Mouse (Mus musculus): ENCODE data around the gene Ankrd44. TPM values are rescaled to one million over a fixed set of nuclear protein-coding genes. Genes with fewer than 3 reads are reported as not detected.

The Ankrd44 gene
- polyA plus RNA-seq, 1 experiment from 2014 or later = 7.6 TPM

DNA sequence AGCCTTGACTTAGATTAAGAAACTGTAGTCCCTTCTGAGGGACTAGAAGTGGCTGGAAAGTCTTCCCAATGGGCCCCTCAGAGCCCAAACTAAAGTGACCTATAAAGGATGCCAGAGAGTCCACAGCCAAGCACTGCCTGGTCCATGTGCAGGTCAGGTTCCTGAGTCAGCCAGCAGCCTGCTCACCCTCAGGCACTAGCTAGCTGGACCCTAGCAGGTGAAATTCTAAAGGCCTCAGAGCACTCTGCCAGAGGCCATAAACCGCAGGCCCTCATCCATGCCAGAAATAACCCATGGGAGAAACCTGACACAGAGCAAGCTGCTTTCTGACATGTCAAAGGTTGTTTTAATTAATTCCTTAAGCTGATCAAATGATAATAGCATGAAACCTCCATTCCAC, 25.1 kb downstream of the Ankrd44 start:
- no peaks in the 10 kb centered on the region for H3K9me3 ChIP-seq (ENCODE audit: control insufficient read depth, low read length)
- H3K4me3 ChIP-seq (ENCODE audit: low read length) = no peak overlapping the region
- peaks cover 18% of the 10 kb centered on the region for H3K4me1 ChIP-seq (ENCODE audit: control insufficient read depth, insufficient read depth, low read length)
- no peaks in the 10 kb centered on the region for H3K27me3 ChIP-seq (replicated peaks; ENCODE audit: control insufficient read depth, insufficient read depth, low read length)
- no peak for ATAC-seq
- no peaks in the 10 kb centered on the region for H3K36me3 ChIP-seq (ENCODE audit: control insufficient read depth, insufficient read depth, low read length)
- no peak overlapping the region for H3K27ac ChIP-seq (ENCODE audit: low read length)
- no peak overlapping the region for H3K9ac ChIP-seq (ENCODE audit: low read depth, low read length)
- 94% methylated on average over 1 of the region's 1 CpGs for WGBS
- H3K4me2 ChIP-seq (ENCODE audit: low read depth, low read length) = no peak overlapping the region

DNA sequence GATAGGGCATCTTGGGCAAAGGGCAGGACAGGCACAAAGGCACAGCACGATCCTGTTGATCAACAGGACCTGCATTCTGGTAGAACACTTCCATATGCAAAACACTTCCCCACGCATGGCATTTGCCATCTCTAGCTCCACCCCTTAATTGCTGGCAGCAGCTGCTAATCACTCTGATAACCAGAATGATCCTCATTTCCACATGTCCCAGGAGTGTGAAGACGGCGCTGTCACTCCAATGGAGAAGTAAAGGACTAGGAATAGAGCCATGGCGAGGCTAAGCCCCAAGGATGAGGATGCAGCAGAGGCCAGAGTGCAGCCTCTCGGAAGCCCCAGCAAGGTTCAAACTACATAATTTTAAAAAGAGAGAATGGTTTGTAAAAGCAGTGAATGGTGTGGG, 26.9 kb downstream of the Ankrd44 start:
- Histone ChIP-seq H3K9ac (ENCODE audit: low read depth, low read length) (no peak overlapping the region), H3K36me3 (ENCODE audit: control insufficient read depth, insufficient read depth, low read length) (no peaks in the 10 kb centered on the region), H3K4me1 (ENCODE audit: control insufficient read depth, insufficient read depth, low read length) (peaks cover 11% of the 10 kb centered on the region), H3K9me3 (ENCODE audit: control insufficient read depth, low read length) (no peaks in the 10 kb centered on the region), H3K4me3 (ENCODE audit: low read length) (no peak overlapping the region), H3K27me3 (replicated peaks; ENCODE audit: control insufficient read depth, insufficient read depth, low read length) (no peaks in the 10 kb centered on the region), H3K4me2 (ENCODE audit: low read depth, low read length) (no peak overlapping the region), H3K27ac (ENCODE audit: low read length) (no peak overlapping the region)
- whole genome bisulfite sequencing = 68% methylated on average over 6 of the region's 6 CpGs
- no peak for ATAC-seq

DNA sequence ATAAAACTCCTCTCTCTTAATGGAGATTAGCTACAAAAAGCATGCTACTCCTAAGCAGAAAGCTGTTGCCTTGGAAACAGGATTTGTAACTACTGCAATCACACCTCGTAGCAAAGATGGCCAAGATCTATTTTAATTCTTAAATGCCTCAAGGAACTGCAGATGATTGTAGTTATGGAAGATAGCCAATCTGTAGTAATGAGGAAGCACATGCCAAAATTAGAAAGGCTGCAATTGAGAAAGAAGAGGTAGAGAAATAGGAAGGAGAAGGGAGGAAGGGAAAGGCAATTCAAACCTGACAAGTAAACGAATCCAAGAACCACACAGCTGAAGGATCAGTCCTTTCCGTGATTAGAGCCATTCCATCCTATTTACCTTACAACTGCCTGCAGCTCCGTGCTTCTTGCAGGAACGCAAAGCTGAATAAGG, 27.5 kb downstream of the Ankrd44 start:
- 24% methylated on average over 5 of the region's 5 CpGs for WGBS
- H3K27ac ChIP-seq (ENCODE audit: low read length) = no peak overlapping the region

DNA sequence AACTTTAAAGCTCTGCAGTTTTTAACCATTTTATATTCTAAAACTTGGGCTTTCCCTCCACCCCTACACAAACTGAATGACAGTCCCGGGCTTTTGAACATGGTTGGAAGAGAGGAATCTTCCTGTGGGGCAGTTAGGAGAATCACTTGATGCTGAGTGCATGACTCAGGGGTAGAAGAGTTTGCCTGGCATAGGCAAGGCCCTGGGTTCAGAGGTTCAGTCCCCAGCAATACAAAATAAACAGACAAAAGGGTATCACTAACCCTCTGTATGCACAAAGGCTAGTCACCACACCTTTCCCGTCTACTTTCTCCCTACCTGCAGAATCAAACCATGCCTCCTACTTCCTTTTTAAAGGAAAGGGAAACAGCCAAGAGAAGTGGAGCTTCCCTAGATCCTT, 28.5 kb downstream of the Ankrd44 start:
- WGBS = 87% methylated on average over 2 of the region's 2 CpGs
- H3K9ac ChIP-seq (ENCODE audit: low read depth, low read length) = no peak overlapping the region
- no peak overlapping the region for H3K4me3 ChIP-seq (ENCODE audit: low read length)
- peaks cover 11% of the 10 kb centered on the region for H3K4me1 ChIP-seq (ENCODE audit: control insufficient read depth, insufficient read depth, low read length)
- H3K27ac ChIP-seq (ENCODE audit: low read length) = no peak overlapping the region
- H3K27me3 ChIP-seq (replicated peaks; ENCODE audit: control insufficient read depth, insufficient read depth, low read length) = no peaks in the 10 kb centered on the region
- no peaks in the 10 kb centered on the region for H3K36me3 ChIP-seq (ENCODE audit: control insufficient read depth, insufficient read depth, low read length)
- ATAC-seq = no peak
- H3K9me3 ChIP-seq (ENCODE audit: control insufficient read depth, low read length) = no peaks in the 10 kb centered on the region
- H3K4me2 ChIP-seq (ENCODE audit: low read depth, low read length) = no peak overlapping the region

More for the DNA sequence above, 27.5 kb downstream of the Ankrd44 start:
- Histone ChIP-seq H3K27me3 (replicated peaks; ENCODE audit: control insufficient read depth, insufficient read depth, low read length) (no peaks in the 10 kb centered on the region), H3K4me3 (ENCODE audit: low read length) (no peak overlapping the region), H3K4me2 (ENCODE audit: low read depth, low read length) (no peak overlapping the region), H3K36me3 (ENCODE audit: control insufficient read depth, insufficient read depth, low read length) (no peaks in the 10 kb centered on the region), H3K4me1 (ENCODE audit: control insufficient read depth, insufficient read depth, low read length) (peaks cover 11% of the 10 kb centered on the region), H3K9me3 (ENCODE audit: control insufficient read depth, low read length) (no peaks in the 10 kb centered on the region), H3K9ac (ENCODE audit: low read depth, low read length) (no peak overlapping the region)
- no peak for ATAC-seq

DNA sequence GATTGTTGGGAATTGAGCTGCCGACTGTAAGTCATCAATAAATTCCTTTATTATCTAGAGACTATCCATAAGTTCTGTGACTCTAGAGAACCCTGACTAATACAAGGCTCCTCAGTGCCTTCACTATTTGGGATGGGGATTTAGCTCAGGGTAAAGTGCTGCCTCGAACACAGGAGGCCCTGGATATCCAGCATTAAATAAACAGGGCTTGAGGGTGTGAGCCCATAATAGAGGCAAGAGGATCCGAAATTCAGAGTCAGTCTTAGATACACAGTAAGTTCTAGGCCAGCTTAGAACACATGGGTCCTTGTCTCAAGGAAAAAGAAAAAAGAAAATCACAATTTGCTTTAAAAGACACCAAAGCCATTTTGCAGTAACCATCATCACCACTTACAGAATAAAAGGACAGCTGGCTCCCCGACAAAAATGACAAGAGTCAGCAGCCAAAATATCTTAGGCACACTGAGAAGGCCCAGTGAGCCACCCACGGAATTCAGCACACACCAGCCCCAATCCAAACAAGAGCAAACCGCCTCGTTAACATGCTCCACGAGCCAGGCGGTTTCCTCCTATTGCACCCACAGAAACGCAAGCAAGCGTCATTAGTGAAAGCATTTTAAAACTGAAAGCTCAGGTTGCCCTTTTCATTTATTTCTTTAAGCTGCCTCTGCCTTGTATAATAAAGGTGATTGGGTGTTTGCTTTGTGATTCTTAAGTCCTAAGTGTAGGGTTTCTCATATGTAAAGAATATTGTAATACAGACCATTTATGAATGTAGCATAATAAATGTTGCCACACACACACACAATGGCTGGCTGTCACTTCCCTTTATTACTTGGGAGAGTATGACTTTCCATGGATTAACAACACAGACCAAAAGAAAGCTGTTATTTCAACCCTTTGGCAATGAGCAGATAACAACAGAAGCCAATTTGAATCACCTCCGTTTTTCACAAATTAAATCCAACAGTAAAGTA, 29.8 kb downstream of the Ankrd44 start:
- Histone ChIP-seq H3K4me2 (ENCODE audit: low read depth, low read length) (no peak overlapping the region), H3K36me3 (ENCODE audit: control insufficient read depth, insufficient read depth, low read length) (no peaks in the 10 kb centered on the region), H3K4me1 (ENCODE audit: control insufficient read depth, insufficient read depth, low read length) (peaks cover 11% of the 10 kb centered on the region), H3K27me3 (replicated peaks; ENCODE audit: control insufficient read depth, insufficient read depth, low read length) (no peaks in the 10 kb centered on the region), H3K4me3 (ENCODE audit: low read length) (no peak overlapping the region), H3K27ac (ENCODE audit: low read length) (no peak overlapping the region), H3K9ac (ENCODE audit: low read depth, low read length) (no peak overlapping the region), H3K9me3 (ENCODE audit: control insufficient read depth, low read length) (no peaks in the 10 kb centered on the region)
- ATAC-seq = no peak
- 66% methylated on average over 11 of the region's 12 CpGs for WGBS

DNA sequence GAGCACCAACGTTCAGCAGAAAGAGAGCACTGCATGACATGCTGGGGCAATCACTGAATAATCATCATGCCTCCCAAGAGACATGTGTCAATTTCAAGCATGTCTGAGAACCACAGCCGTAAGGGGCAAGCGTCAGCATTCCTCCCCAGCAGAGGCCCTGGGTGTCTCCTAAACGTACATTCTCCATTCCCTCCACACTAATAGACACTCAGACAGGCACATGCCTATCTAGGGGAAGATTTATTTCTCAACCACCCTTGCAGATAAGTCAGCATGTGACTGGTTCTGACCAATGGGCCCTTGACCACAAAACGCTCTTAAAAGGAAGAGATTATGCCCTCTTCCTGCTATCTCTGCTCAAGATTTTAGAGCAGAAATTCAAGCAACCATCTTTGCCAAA, 37.7 kb downstream of the Ankrd44 start:
- no peak for ATAC-seq
- Histone ChIP-seq H3K4me1 (ENCODE audit: control insufficient read depth, insufficient read depth, low read length) (peaks cover 10% of the 10 kb centered on the region), H3K27ac (ENCODE audit: low read length) (no peak overlapping the region), H3K9ac (ENCODE audit: low read depth, low read length) (no peak overlapping the region), H3K27me3 (replicated peaks; ENCODE audit: control insufficient read depth, insufficient read depth, low read length) (no peaks in the 10 kb centered on the region), H3K4me2 (ENCODE audit: low read depth, low read length) (no peak overlapping the region), H3K36me3 (ENCODE audit: control insufficient read depth, insufficient read depth, low read length) (no peaks in the 10 kb centered on the region), H3K4me3 (ENCODE audit: low read length) (no peak overlapping the region), H3K9me3 (ENCODE audit: control insufficient read depth, low read length) (no peaks in the 10 kb centered on the region)
- WGBS = 43% methylated on average over 5 of the region's 5 CpGs

DNA sequence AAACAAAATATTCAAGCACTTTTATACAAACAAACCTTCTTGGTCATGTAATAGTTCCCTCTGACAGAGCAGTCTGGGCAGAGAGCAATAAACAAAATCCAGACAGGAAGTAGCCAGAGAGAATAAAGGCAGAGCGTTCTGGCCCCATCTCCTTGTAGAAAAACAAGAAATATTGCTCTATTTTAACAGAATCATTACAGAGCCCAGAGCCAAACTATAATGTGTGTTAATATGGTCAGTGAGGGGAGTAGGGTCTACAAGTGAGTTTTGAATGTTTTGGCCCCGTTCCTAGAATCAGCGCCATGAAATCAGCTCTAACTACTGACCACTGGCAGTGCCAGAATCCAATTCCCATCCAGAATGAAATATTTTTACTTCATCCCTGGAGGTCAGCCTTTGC, 38.3 kb downstream of the Ankrd44 start:
- Histone ChIP-seq H3K27me3 (replicated peaks; ENCODE audit: control insufficient read depth, insufficient read depth, low read length) (no peaks in the 10 kb centered on the region), H3K4me1 (ENCODE audit: control insufficient read depth, insufficient read depth, low read length) (peaks cover 10% of the 10 kb centered on the region), H3K9ac (ENCODE audit: low read depth, low read length) (no peak overlapping the region), H3K36me3 (ENCODE audit: control insufficient read depth, insufficient read depth, low read length) (no peaks in the 10 kb centered on the region), H3K27ac (ENCODE audit: low read length) (no peak overlapping the region), H3K9me3 (ENCODE audit: control insufficient read depth, low read length) (no peaks in the 10 kb centered on the region), H3K4me2 (ENCODE audit: low read depth, low read length) (no peak overlapping the region), H3K4me3 (ENCODE audit: low read length) (no peak overlapping the region)
- ATAC-seq = peak; percentile 52
- 39% methylated on average over 3 of the region's 3 CpGs for WGBS

DNA sequence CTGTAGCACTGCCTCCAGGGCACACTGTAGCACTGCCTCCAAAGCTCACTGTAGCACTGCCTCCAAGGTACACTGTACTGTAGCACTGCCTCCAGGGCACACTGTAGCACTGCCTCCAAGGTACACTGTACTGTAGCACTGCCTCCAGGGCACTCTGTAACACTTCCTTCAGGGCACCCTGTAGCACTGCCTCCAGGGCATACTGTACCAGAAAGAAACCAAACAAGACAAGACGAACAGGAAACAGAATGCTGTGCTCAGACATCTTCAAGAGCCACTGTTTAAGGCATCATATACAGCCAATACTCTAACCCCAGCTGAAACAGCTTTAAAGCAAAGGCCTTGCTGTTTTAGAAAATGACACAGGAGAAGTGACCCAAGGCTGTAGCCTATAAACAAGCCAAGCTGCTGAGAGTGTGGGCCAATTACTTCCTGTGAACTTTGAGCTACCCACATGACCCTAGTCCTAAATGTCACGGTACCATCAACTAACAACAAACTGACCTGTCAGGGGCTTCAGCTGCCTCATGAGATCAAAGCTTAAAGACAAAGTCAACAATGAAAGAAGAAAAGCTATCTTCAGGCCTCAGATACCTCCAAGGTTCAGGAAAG, 43.2 kb downstream of the Ankrd44 start:
- Histone ChIP-seq H3K9me3 (ENCODE audit: control insufficient read depth, low read length) (no peaks in the 10 kb centered on the region), H3K4me2 (ENCODE audit: low read depth, low read length) (no peak overlapping the region), H3K4me1 (ENCODE audit: control insufficient read depth, insufficient read depth, low read length) (0 out of 2 replicates have a peak, but pooled peaks cover 3% of the 10 kb centered on the region), H3K36me3 (ENCODE audit: control insufficient read depth, insufficient read depth, low read length) (no peaks in the 10 kb centered on the region), H3K27me3 (replicated peaks; ENCODE audit: control insufficient read depth, insufficient read depth, low read length) (no peaks in the 10 kb centered on the region), H3K27ac (ENCODE audit: low read length) (no peak overlapping the region), H3K9ac (ENCODE audit: low read depth, low read length) (no peak overlapping the region), H3K4me3 (ENCODE audit: low read length) (no peak overlapping the region)
- 48% methylated on average over 2 of the region's 2 CpGs for WGBS
- no peak for ATAC-seq

DNA sequence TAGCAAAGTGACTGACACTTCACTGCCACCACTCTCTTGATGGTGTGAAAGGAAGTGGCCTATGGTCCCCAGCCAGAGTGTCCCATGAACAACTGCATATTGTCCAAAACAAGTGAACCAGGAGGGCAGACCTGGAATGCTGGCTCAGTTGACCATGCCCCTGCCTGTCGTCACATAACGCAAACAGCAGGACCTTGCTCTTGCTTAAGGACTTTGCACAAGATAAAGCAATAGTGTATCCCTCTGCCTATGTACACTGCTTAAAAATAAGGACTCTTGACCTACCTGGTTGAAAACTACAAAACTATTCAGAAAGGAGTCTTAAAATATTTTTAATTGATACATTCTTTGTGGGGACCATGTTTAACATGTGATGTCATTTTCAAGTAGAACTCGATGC, 44.7 kb downstream of the Ankrd44 start:
- WGBS = 88% methylated on average over 3 of the region's 3 CpGs
- no peaks in the 10 kb centered on the region for H3K36me3 ChIP-seq (ENCODE audit: control insufficient read depth, insufficient read depth, low read length)
- H3K9me3 ChIP-seq (ENCODE audit: control insufficient read depth, low read length) = no peaks in the 10 kb centered on the region
- ATAC-seq = no peak
- H3K4me3 ChIP-seq (ENCODE audit: low read length) = no peak overlapping the region
- no peak overlapping the region for H3K9ac ChIP-seq (ENCODE audit: low read depth, low read length)
- H3K27ac ChIP-seq (ENCODE audit: low read length) = no peak overlapping the region
- no peaks in the 10 kb centered on the region for H3K27me3 ChIP-seq (replicated peaks; ENCODE audit: control insufficient read depth, insufficient read depth, low read length)
- no peak overlapping the region for H3K4me2 ChIP-seq (ENCODE audit: low read depth, low read length)
- H3K4me1 ChIP-seq (ENCODE audit: control insufficient read depth, insufficient read depth, low read length) = 0 out of 2 replicates have a peak, but pooled peaks cover 3% of the 10 kb centered on the region
